Mouse (Mus musculus) limb, embryonic 13.5 days (tissue): ENCODE results near the gene Nsfl1c. TPM values are rescaled to one million over a fixed set of nuclear protein-coding genes. Genes with fewer than 3 reads are reported as not detected.
"Not testable (repeated sequence)": the region's sequence is repeated elsewhere in the genome, so short reads cannot be mapped to it uniquely, and the experiment has no call there.

Experiments
- ATAC-seq: fragments of 200-750 bp; cut with Nextera tagmentation; 2 replicates; pipeline ENCODE4 v1.8.0; 2017; ENCODE audit warnings: low read depth, moderate number of reproducible peaks, moderate TSS enrichment; ENCODE audit not compliant: low FRiP score
- H3K27ac ChIP-seq: fragments of 300-500 bp; sonication (generic); 2 replicates; pipeline ENCODE4 v1.5.1; 2015; ENCODE audit warnings: inconsistent platforms, mild to moderate bottlenecking, moderate library complexity
- H3K27me3 ChIP-seq: fragments of 300-500 bp; sonication (generic); 2 replicates; pipeline ENCODE4 v1.6.1; 2015; ENCODE audit warnings: mild to moderate bottlenecking, inconsistent platforms
- H3K36me3 ChIP-seq: fragments of 300-500 bp; sonication (generic); 2 replicates; pipeline ENCODE4 v1.6.1; 2015; ENCODE audit warnings: inconsistent platforms, mild to moderate bottlenecking, moderate library complexity
- H3K4me1 ChIP-seq: fragments of 300-500 bp; sonication (generic); 2 replicates; pipeline ENCODE4 v1.6.1; 2015; ENCODE audit warnings: inconsistent platforms
- H3K4me2 ChIP-seq: fragments of 300-500 bp; sonication (generic); replicated peaks from 2 replicates; pipeline ENCODE4 v1.6.1; 2015; ENCODE audit warnings: inconsistent platforms, mild to moderate bottlenecking, moderate library complexity
- H3K4me3 ChIP-seq: fragments of 300-500 bp; sonication (generic); 2 replicates; pipeline ENCODE4 v1.5.1; 2015; ENCODE audit warnings: moderate library complexity, mild to moderate bottlenecking, inconsistent platforms
- H3K9ac ChIP-seq: fragments of 300-500 bp; sonication (generic); 2 replicates; pipeline ENCODE4 v1.6.1; 2015; ENCODE audit warnings: mild to moderate bottlenecking, inconsistent platforms
- H3K9me3 ChIP-seq: fragments of 300-500 bp; sonication (generic); 2 replicates; pipeline ENCODE4 v1.6.1; 2016; ENCODE audit warnings: inconsistent platforms
- WGBS: fragments of 180-500 bp; shearing (Covaris S2); methylation state at CpG from one replicate; pipeline ENCODE4 v1.1.7; 2015; 5-methylcytosine and 5-hydroxymethylcytosine counted together
- polyA plus RNA-seq: library from polyadenylated mRNA; unstranded; fragments of >200 nt; fragmentation: Nextera tagmentation; extraction: Ambion mirVana; gene quantifications from 2 replicates; pipeline ENCODE4 v1.2.1, GENCODE M21; 2015

Nsfl1c gene
- 293 and 302 TPM in 2 replicates for polyA plus RNA-seq

DNA sequence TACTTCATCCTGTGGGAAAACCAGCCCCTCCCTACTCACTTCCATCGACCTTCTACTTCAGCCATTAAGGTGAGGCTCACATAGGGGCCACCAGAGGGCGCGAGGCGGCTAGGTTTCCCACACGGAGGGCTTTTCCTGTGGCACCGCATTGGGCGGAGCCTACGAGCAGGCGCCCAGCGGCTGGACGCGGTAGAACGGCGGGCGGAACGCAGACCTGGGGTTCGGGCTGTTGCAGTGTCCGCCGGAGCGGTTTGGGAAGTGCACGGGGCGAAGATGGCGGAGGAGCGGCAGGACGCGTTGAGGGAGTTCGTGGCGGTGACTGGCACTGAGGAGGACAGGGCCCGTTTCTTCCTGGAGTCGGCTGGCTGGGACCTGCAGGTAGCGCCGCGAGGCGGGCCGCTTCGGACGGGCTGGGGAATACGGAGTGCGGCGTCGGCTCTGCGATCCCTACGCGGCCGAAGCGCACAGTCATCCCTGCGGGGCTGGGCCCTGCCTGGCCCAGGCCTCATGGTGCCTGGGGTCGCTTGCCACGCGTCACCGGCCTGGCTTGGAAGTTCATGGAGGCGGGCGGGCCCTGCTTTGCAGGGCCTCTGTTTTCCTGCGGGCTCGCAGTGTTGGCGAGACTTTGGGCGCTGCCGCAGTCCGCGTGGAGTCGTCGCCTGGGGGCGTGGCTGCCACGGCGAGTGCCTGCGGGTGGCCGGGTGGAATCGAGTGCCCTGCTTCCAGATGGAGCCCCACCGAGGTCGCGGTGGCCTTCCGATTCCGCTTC is at the start of gene Nsfl1c:
TSS of gene Nsfl1c (plus strand) at position 148 of the 769 bp plus-strand sequence.
- peak; percentile 100 for ATAC-seq
- peak within 1 kb of the TSS; percentile 82 for H3K4me2 ChIP-seq
- H3K4me1 ChIP-seq, result peaks cover 12% of the 10 kb centered on the region
- WGBS, result under 1% methylated on average over 71 of the region's 73 CpGs
- H3K4me3 ChIP-seq, result peak within 1 kb of the TSS; percentile 94
- H3K27ac ChIP-seq, result peak within 1 kb of the TSS; percentile 48; the same call in 1 of the 2 replicates
- no peaks in the 10 kb centered on the region for H3K27me3 ChIP-seq
- H3K9ac ChIP-seq, result peak within 1 kb of the TSS; percentile 96
- H3K9me3 ChIP-seq, result no peaks in the 10 kb centered on the region
- peaks cover 26% of the 10 kb centered on the region for H3K36me3 ChIP-seq

DNA sequence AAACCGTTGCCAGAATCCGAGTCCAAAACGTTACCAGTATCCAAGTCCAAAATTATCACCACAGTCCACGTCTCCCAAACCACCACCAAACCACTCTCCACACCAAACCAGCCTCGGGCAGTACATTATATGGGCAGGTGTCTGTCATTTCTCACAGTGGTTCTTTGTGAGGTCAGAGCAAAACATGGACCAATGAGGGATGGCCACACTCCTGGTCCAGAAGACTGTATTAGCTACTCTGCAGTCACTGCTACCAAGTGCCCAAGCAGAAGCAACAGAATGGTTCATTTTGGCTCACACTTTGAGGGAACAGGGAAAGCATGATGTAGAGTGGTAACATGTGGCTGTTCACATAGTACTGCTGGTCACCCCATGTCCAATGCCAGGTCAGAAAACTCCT is 17.9 kb upstream of the Nsfl1c start, which contains the start of gene 4921509C19Rik:
TSS of gene 4921509C19Rik (minus strand) at position 101 of the 400 bp plus-strand sequence.
- H3K9ac ChIP-seq, H3K4me3 ChIP-seq, H3K36me3 ChIP-seq, H3K27me3 ChIP-seq, H3K27ac ChIP-seq, H3K4me1 ChIP-seq, H3K4me2 ChIP-seq, H3K9me3 ChIP-seq, ATAC-seq: not testable (repeated sequence)
- WGBS, result 86% methylated on average over 5 of the region's 5 CpGs

DNA sequence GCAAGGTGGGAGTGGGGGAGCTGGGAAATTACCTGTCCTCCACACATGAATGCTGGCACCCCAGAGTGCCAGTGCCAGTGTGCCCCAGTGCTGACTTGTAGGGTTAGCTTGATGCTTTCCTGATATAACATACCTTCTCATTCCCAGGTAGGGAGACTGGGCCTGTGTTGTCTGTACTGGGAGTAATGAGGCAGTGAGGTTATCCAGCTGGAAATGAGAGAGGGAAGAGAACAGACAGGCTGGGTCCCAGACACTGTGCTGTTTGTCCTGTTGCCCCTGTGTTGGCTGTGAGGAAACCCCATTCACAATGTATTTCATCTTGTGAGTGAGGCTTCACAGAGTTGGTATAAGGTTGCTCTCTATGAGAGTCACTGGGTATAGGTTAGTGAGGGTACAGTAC is 7.5 kb upstream of the Nsfl1c start:
- no peaks in the 10 kb centered on the region for H3K4me1 ChIP-seq
- H3K4me3 ChIP-seq, result no peak overlapping the region
- ATAC-seq, result no peak

DNA sequence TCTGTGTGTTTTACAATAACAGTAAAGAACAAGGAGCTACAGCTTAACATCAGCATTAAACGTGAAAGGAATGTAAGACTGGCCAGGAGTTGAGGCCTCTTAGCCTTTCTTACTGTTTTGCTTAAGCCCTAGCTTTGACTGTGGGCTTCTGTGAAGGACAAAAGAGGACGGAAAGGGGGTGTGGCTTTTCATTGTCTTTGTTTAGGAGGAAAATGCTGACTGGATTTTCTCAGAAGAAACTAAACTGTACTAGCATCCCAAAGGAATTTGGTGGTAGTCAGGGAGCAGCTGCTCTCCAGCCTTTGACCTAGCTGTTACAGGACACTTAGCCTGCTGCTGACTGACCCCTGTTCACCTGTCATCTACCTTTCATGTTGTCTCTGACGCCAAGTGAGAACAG is 4.4 kb downstream of the Nsfl1c start:
- H3K9ac ChIP-seq, result no peak overlapping the region
- ATAC-seq, result no peak
- H3K27ac ChIP-seq, result no peak overlapping the region
- peaks cover 12% of the 10 kb centered on the region for H3K4me1 ChIP-seq
- H3K27me3 ChIP-seq, result no peaks in the 10 kb centered on the region
- WGBS, result 81% methylated on average over 3 of the region's 3 CpGs
- no peaks in the 10 kb centered on the region for H3K9me3 ChIP-seq
- H3K4me2 ChIP-seq, result no peak overlapping the region
- no peak overlapping the region for H3K4me3 ChIP-seq
- H3K36me3 ChIP-seq, result peaks cover 62% of the 10 kb centered on the region

More for the DNA sequence above, 7.5 kb upstream of the Nsfl1c start:
- Histone ChIP-seq H3K9me3 (no peaks in the 10 kb centered on the region), H3K36me3 (no peaks in the 10 kb centered on the region), H3K27ac (no peak overlapping the region), H3K4me2 (no peak overlapping the region), H3K9ac (no peak overlapping the region), H3K27me3 (no peaks in the 10 kb centered on the region)

DNA sequence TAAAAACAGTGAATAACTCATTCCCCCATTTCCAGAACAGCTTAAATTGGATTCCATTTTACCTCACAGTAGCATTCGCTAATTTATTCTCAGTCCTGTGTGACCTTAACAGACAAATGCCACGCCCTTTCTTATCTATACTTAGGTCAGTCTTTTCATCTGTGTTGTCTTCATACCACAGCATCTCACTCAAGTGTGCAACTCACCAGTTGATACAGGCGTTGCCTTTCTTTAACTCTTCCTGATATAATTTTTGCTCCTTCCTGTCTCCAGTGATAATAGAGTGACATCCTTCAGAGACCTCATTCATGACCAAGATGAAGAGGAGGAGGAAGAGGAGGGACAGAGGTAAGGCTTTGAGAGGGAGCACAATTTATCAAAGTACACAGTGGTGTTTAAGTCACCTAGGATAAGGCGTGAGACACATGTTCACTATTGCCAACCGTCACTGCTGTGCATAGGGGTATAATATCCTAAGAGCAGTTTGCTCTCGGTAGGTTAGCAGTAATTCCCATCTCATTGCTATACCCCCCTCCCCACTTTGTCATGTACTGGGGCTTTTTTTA is 6.5 kb downstream of the Nsfl1c start:
- H3K27ac ChIP-seq, result no peak overlapping the region
- no peak overlapping the region for H3K9ac ChIP-seq
- no peak overlapping the region for H3K4me2 ChIP-seq
- H3K36me3 ChIP-seq, result peaks cover 82% of the 10 kb centered on the region
- no peak overlapping the region for H3K4me3 ChIP-seq
- no peaks in the 10 kb centered on the region for H3K27me3 ChIP-seq
- H3K4me1 ChIP-seq, result peaks cover 4% of the 10 kb centered on the region; the same call in 1 of the 2 replicates
- whole genome bisulfite sequencing, result 90% methylated on average over 6 of the region's 6 CpGs
- no peaks in the 10 kb centered on the region for H3K9me3 ChIP-seq
- no peak for ATAC-seq

DNA sequence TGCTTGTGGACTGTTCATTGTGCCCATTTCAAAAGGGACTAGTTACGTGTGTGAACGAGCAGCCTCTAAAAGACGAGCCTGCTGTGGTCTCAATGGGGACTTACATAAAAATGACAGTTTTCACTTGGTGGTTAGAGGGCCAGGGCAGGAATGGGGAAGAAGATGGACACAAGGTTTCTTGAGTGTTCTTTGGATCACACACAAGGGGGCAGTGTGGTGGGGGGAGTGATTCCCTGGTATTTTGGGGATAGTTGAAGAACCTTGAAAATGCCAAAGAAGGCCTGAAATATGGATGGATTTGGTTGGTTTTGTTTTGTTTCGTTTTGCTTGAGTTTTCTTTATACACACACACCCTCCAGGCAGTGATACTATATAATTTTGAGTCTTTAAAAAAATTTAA is 10.2 kb downstream of the Nsfl1c start:
- Histone ChIP-seq H3K4me1 (no peaks in the 10 kb centered on the region), H3K9me3 (no peaks in the 10 kb centered on the region), H3K9ac (no peak overlapping the region), H3K36me3 (peaks cover 90% of the 10 kb centered on the region), H3K27ac (no peak overlapping the region), H3K27me3 (no peaks in the 10 kb centered on the region), H3K4me2 (no peak overlapping the region), H3K4me3 (no peak overlapping the region)
- WGBS, result 77% methylated on average over 4 of the region's 4 CpGs
- ATAC-seq, result no peak

DNA sequence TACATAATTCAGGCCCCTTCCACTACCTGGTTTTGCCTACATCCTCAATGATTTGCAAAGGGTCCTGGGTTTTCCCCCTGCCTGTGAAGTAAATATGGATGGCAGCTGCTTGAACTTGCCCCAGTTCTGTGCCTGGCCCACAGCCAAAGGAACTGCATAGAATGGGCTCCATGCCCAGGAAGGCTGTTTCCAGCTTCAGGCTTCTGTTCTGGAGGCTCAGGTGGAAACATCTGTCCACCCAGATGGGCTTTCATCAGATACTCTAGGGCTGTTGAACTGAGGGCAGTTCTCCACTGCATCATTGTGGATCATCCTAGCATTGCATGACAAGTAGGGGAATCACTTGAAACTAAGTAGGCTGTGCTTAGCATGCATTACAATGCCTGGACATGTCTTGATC is 18.2 kb downstream of the Nsfl1c start:
- peak; percentile 44; the same call in 1 of the 2 replicates for ATAC-seq
- H3K27ac ChIP-seq, result no peak overlapping the region
- no peak overlapping the region for H3K4me2 ChIP-seq
- H3K9me3 ChIP-seq, result no peaks in the 10 kb centered on the region
- no peak overlapping the region for H3K9ac ChIP-seq
- H3K36me3 ChIP-seq, result peaks cover 95% of the 10 kb centered on the region
- H3K27me3 ChIP-seq, result no peaks in the 10 kb centered on the region
- no peak overlapping the region for H3K4me3 ChIP-seq
- H3K4me1 ChIP-seq, result no peaks in the 10 kb centered on the region

DNA sequence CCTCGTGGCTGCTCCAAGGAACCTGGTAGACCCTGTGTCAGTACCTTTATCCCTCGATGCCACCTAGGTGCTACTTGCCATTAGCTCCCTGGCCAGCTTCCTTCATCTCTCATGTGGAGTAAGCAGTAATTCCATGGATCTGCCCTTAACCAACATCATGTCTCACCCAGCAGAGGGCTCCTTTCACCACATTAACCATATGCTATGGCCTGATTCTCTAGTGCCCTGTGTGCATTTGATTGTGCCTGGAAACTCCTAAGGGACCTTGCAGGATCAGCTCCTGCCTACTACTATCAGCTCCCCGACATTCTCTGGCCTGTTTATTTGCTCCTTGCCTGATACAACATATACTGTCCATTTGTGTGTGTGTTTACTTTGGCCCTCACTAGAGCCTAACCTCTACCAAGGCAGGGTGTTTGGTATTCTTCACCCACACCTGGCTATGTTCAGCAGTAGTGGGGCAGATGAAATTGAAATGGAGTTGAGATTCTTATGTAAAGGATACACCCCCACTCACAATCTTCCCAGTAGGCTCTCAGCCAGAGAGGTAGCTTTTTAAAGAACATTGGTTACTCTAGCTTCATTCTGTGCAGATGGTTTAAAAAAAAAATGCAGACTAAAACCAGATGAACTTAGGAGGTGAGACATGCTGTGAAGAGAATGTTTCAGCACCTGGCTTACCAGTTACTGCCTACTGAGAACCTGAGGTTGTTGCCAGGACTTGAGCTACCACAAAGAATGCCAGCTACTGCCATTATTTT is 19.7 kb downstream of the Nsfl1c start:
- Histone ChIP-seq H3K36me3 (peaks cover 88% of the 10 kb centered on the region), H3K4me1 (no peaks in the 10 kb centered on the region), H3K27ac (no peak overlapping the region), H3K4me3 (no peak overlapping the region), H3K4me2 (no peak overlapping the region), H3K9me3 (no peaks in the 10 kb centered on the region), H3K9ac (no peak overlapping the region), H3K27me3 (no peaks in the 10 kb centered on the region)
- ATAC-seq, result no peak
- WGBS, result 85% methylated on average over 3 of the region's 3 CpGs

DNA sequence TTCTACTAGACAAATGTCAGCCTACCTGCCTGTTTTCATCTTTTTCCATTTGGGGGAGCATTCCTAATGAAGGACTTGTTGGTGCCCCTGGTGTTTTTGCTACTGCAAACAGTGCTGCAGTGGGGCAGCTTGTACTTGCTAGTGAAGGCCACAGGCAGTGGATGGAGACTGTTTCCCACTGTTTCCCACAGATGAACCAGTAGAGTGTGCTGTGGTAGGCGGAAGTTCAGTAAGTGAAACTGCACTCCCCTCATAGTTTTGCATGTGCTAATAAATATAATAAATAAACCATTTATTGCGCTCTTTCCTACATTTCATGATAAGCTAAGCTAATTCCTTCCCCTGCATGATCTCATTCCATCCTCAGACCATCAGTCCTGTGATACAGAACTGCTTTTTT is 25.0 kb downstream of the Nsfl1c start:
- H3K27ac ChIP-seq, result no peak overlapping the region
- no peaks in the 10 kb centered on the region for H3K4me1 ChIP-seq
- H3K36me3 ChIP-seq, result peaks cover 62% of the 10 kb centered on the region
- no peak overlapping the region for H3K4me2 ChIP-seq
- WGBS, result 91% methylated on average over 2 of the region's 2 CpGs
- no peak overlapping the region for H3K9ac ChIP-seq
- H3K4me3 ChIP-seq, result no peak overlapping the region
- H3K9me3 ChIP-seq, result no peaks in the 10 kb centered on the region
- no peak for ATAC-seq
- no peaks in the 10 kb centered on the region for H3K27me3 ChIP-seq

DNA sequence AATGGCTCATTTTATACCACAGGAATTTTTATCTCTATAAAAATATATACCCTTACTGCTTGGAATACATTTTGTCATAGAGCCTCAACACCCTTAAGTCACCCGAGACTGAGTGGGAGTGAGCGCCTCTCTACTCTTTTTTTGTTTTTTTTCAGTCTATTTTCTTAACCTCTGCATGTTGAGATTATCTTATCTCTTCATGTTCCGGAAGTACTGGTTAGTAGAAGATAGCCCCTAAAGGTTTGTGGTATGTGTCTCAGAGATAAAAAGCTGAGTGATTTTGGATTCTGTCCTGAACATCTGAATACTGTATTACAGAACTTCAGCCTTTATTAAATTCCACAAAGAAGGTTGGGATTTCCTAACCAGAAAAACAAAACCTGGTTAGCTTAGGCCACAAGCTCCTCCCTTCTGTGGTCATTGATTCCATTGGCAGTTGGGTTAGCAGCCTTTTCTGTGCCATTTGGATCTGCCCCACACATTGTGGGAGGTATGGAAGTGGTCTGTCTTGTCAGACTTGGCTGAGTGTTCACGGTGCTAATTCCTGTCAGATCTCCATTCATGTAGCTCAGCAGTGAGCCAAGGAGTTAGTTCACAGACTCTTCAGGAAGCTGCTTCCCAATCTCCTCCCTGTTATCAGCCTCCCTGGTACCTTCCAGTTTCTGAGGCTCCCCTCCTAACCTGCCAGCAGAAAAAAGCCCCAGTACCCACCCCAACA is 30.5 kb downstream of the Nsfl1c start:
- Histone ChIP-seq H3K4me3 (no peak overlapping the region), H3K9ac (no peak overlapping the region), H3K4me2 (no peak overlapping the region), H3K27me3 (no peaks in the 10 kb centered on the region), H3K27ac (no peak overlapping the region), H3K9me3 (no peaks in the 10 kb centered on the region), H3K4me1 (no peaks in the 10 kb centered on the region), H3K36me3 (peaks cover 20% of the 10 kb centered on the region)
- WGBS, result 71% methylated on average over 4 of the region's 4 CpGs
- ATAC-seq, result no peak

DNA sequence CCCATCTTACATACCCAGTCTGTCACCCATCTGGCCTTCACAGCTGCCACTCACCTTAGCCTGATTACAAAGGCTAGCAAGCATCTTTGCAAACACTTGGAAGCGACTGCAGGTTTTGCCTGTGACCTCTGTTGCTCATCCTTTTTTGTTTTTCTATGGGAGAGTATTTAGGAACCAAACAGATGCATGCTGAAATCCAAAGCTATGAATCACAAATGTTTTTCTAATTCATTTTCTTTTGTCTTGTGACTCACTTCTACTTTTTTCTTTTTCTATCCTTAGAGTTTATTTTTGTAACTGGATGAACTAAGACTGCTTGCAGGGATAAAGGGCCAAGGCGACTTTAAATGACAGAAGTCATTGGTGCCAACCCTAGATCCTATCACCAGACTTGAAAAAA is 31.5 kb downstream of the Nsfl1c start:
- Histone ChIP-seq H3K27ac (no peak overlapping the region), H3K9me3 (no peaks in the 10 kb centered on the region), H3K4me1 (no peaks in the 10 kb centered on the region), H3K4me3 (no peak overlapping the region), H3K36me3 (peaks cover 10% of the 10 kb centered on the region), H3K27me3 (no peaks in the 10 kb centered on the region), H3K9ac (no peak overlapping the region), H3K4me2 (no peak overlapping the region)
- no peak for ATAC-seq
- WGBS, result 72% methylated on average over 2 of the region's 2 CpGs

DNA sequence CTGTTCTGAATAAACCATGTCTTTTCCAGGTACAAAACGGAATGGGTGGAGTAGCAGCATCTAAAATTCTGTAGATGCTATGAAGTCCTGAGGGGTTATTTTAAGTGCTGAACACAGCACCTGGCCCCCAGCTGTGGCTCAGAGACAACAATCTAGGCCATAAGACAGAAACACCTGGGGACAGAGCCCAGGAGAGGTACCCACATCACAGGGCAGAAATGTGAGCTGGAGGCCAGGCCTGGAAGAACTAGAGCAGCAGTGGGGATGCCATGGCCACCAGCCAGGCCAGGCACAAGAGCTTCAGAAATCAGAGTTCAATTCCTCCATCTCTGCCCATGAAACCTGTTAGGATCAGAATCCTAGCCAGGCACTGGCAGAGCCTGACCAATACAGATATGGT is 34.1 kb downstream of the Nsfl1c start:
- H3K36me3 ChIP-seq, result no peaks in the 10 kb centered on the region; the same call in 1 of the 2 replicates
- H3K4me1 ChIP-seq, result no peaks in the 10 kb centered on the region
- WGBS, result 65% methylated on average over 1 of the region's 1 CpGs
- H3K9me3 ChIP-seq, result no peaks in the 10 kb centered on the region
- no peak for ATAC-seq
- no peak overlapping the region for H3K4me2 ChIP-seq
- no peak overlapping the region for H3K4me3 ChIP-seq
- H3K9ac ChIP-seq, result no peak overlapping the region
- no peaks in the 10 kb centered on the region for H3K27me3 ChIP-seq
- no peak overlapping the region for H3K27ac ChIP-seq
